Mouse (Mus musculus) heart, postnatal 0 days (tissue): ENCODE measurements around the gene Arhgef11. TPM values are rescaled to one million over a fixed set of nuclear protein-coding genes. Genes with fewer than 3 reads are reported as not detected.
A peak's percentile ranks its signal among the peaks of the same experiment; 100 is the strongest.

ENCODE experiments used
- ATAC-seq: fragments of 200-750 bp; cut with Nextera tagmentation; 2 replicates; pipeline ENCODE4 v1.8.0; 2017; ENCODE audit warnings: low read depth, moderate number of reproducible peaks, moderate library complexity; ENCODE audit not compliant: insufficient read depth
- DNase-seq: peaks from one replicate; pipeline ENCODE4 v3.0.0-alpha.2; 2016; ENCODE audit warnings: low spot score
- H3K27ac ChIP-seq: fragments of 300-500 bp; sonication (generic); 2 replicates; pipeline ENCODE4 v1.5.1; 2014; ENCODE audit warnings: low read depth, mild to moderate bottlenecking
- H3K27me3 ChIP-seq: fragments of 300-500 bp; sonication (generic); 2 replicates; pipeline ENCODE4 v1.6.1; 2014; ENCODE audit warnings: low read length, mixed read lengths; ENCODE audit not compliant: control insufficient read depth, insufficient read depth
- H3K36me3 ChIP-seq: fragments of 300-500 bp; sonication (generic); replicated peaks from 2 replicates; pipeline ENCODE4 v1.6.1; 2014; ENCODE audit warnings: low read length, mixed read lengths; ENCODE audit not compliant: control insufficient read depth, insufficient read depth
- H3K4me1 ChIP-seq: fragments of 300-500 bp; sonication (generic); 2 replicates; pipeline ENCODE4 v1.6.1; 2014; ENCODE audit warnings: antibody characterized with exemption; ENCODE audit not compliant: control insufficient read depth, insufficient read depth
- H3K4me2 ChIP-seq: fragments of 300-500 bp; sonication (generic); 2 replicates; pipeline ENCODE4 v1.6.1; 2014; ENCODE audit warnings: low read depth, mild to moderate bottlenecking, low read length, moderate library complexity
- H3K4me3 ChIP-seq: fragments of 300-500 bp; sonication (generic); 2 replicates; pipeline ENCODE4 v1.5.1; 2014; ENCODE audit warnings: low read depth, low read length
- H3K9ac ChIP-seq: fragments of 300-500 bp; sonication (generic); replicated peaks from 2 replicates; pipeline ENCODE4 v1.6.1; 2014; ENCODE audit warnings: low read depth, low read length, mixed read lengths
- H3K9me3 ChIP-seq: fragments of 300-500 bp; sonication (generic); replicated peaks from 2 replicates; pipeline ENCODE4 v1.6.1; 2016; ENCODE audit warnings: low read length; ENCODE audit not compliant: control insufficient read depth
- CTCF ChIP-seq: IDR thresholded peaks from 2 replicates; pipeline ENCODE4 v1.5.1; 2016; ENCODE audit warnings: antibody characterized with exemption, control low read depth, low read depth
- EP300 ChIP-seq: IDR thresholded peaks from 2 replicates; pipeline ENCODE4 v1.6.1; 2016; ENCODE audit warnings: antibody characterized with exemption, low read depth
- WGBS: fragments of 180-500 bp; shearing (Covaris S2); extraction: QIAGEN DNeasy Blood & Tissue Kit; methylation state at CpG from one replicate; pipeline ENCODE4 v1.1.7; 2014; 5-methylcytosine and 5-hydroxymethylcytosine counted together
- polyA plus RNA-seq: library from polyadenylated mRNA; unstranded; fragments of >200 nt; fragmentation: Nextera tagmentation; extraction: Ambion mirVana; gene quantifications from 2 replicates; pipeline ENCODE4 v1.2.1, GENCODE M21; 2015
- total RNA-seq: library from RNA; depleted of rRNA; stranded (reverse); fragments of >200 nt; gene quantifications from 2 replicates; pipeline ENCODE4 v1.2.3, GENCODE M21; 2014; ENCODE audit warnings: low replicate concordance

The Arhgef11 gene
- total and polyA plus RNA-seq, 2 experiments from 2014 or later: 5.3 to 29.9 TPM

- no peak overlapping the region for H3K27ac ChIP-seq
- H3K4me2 ChIP-seq: peak overlapping the region; percentile 37
- H3K4me3 ChIP-seq: no peak overlapping the region
- peaks cover 5% of the 10 kb centered on the region; the same call in 1 of the 2 replicates for H3K27me3 ChIP-seq
- H3K9me3 ChIP-seq: no peaks in the 10 kb centered on the region
- no peak overlapping the region for H3K9ac ChIP-seq
- DNase-seq (no peak), ATAC-seq (no peak)
- no peaks in the 10 kb centered on the region for H3K36me3 ChIP-seq
- H3K4me1 ChIP-seq: no peaks in the 10 kb centered on the region
- TF ChIP-seq EP300 (no peak), CTCF (no peak)
- WGBS: 34% methylated on average over 18 of the region's 18 CpGs
Measured at GRCm38 (mm10) chr3:87745036-87745659, 127.8 kb downstream of the Arhgef11 start.

DNA sequence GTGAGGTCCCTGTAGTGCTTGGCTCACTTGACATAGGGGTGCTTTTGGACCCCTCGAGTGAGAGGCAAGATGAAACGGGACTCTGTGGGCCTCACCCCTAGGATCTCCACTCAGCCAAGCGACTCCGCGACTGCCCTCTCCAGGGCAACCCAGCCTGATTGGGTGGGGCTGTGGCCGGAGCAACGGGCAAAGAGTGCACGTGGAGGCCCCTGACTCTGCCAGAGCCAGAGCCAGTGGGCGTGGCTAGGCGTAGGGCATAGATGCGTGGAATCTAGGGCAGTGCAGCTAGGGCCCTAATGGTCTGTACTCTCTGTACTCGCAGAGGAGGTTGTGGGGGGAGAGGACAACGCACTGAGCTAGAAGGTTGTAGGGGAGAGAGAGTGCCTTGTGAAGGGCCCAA lies 131.1 kb downstream of the Arhgef11 start, which contains the start of gene Lrrc71:
Lrrc71 (minus strand) TSS at position 195 of the 400 bp plus-strand sequence.
- Histone ChIP-seq H3K36me3 (0 out of 2 replicates have a peak, but pooled peaks cover 11% of the 10 kb centered on the region), H3K9ac (no peak within 1 kb of the TSS), H3K27me3 (peaks cover 5% of the 10 kb centered on the region; the same call in 1 of the 2 replicates), H3K4me2 (no peak within 1 kb of the TSS), H3K4me1 (no peaks in the 10 kb centered on the region), H3K27ac (no peak within 1 kb of the TSS), H3K9me3 (no peaks in the 10 kb centered on the region), H3K4me3 (no peak within 1 kb of the TSS)
- 0 out of 2 replicates have a peak, but pooled peaks have one; percentile 27 for ATAC-seq
- 34% methylated on average over 13 of the region's 13 CpGs for WGBS
- no peak for DNase-seq
- TF ChIP-seq CTCF: no peak
- no peak for TF ChIP-seq EP300

GRCm38 (mm10) chr3:87749036-87749435 lies 131.7 kb downstream of the Arhgef11 start:
- Histone ChIP-seq H3K27me3 (peaks cover 8% of the 10 kb centered on the region; the same call in 1 of the 2 replicates), H3K9me3 (no peaks in the 10 kb centered on the region), H3K36me3 (0 out of 2 replicates have a peak, but pooled peaks cover 17% of the 10 kb centered on the region), H3K4me1 (no peaks in the 10 kb centered on the region), H3K27ac (no peak overlapping the region), H3K9ac (no peak overlapping the region), H3K4me2 (no peak overlapping the region), H3K4me3 (no peak overlapping the region)
- ATAC-seq (peak; percentile 15; the same call in 1 of the 2 replicates), DNase-seq (no peak)
- TF ChIP-seq EP300 (no peak), CTCF (peak; percentile 71)
- WGBS: 17% methylated on average over 5 of the region's 5 CpGs

DNA sequence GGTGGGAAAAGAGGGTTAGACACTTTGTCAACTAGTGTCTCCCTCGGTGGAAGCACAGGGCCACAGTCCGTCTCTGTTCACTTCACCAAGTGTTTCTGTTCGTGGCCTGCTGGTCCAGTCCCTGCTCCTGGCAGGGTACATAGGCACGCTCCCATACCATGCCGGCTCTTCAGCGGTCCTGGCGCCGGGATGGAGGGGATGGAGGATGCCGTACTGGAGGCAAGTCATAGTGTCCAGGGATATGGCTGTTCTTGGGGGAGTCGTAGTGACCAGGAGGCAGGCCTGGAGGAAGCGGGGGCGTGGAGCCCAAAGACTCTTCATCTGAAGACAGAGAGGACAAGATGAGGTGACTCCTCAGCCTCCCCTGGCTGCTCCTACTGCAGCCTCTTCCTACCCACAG lies 132.6 kb downstream of the Arhgef11 start:
- H3K9me3 ChIP-seq: no peaks in the 10 kb centered on the region
- H3K36me3 ChIP-seq: peaks cover 24% of the 10 kb centered on the region; the same call in 1 of the 2 replicates
- TF ChIP-seq CTCF: no peak
- TF ChIP-seq EP300: no peak
- H3K4me1 ChIP-seq: no peaks in the 10 kb centered on the region
- no peak overlapping the region for H3K9ac ChIP-seq
- H3K27ac ChIP-seq: no peak overlapping the region
- DNase-seq (no peak), ATAC-seq (no peak)
- WGBS: 87% methylated on average over 12 of the region's 12 CpGs
- no peak overlapping the region for H3K4me3 ChIP-seq
- peaks cover 8% of the 10 kb centered on the region; the same call in 1 of the 2 replicates for H3K27me3 ChIP-seq
- no peak overlapping the region for H3K4me2 ChIP-seq

GRCm38 (mm10) chr3:87752567-87752966 lies 135.2 kb downstream of the Arhgef11 start:
- no peaks in the 10 kb centered on the region for H3K4me1 ChIP-seq
- H3K9me3 ChIP-seq: no peaks in the 10 kb centered on the region
- H3K27me3 ChIP-seq: peaks cover 19% of the 10 kb centered on the region; the same call in 1 of the 2 replicates
- TF ChIP-seq CTCF (no peak), EP300 (no peak)
- no peak for ATAC-seq
- H3K4me3 ChIP-seq: no peak overlapping the region
- H3K9ac ChIP-seq: no peak overlapping the region
- H3K36me3 ChIP-seq: peaks cover 31% of the 10 kb centered on the region; the same call in 1 of the 2 replicates
- no peak for DNase-seq
- H3K4me2 ChIP-seq: no peak overlapping the region
- 81% methylated on average over 3 of the region's 3 CpGs for WGBS
- no peak overlapping the region for H3K27ac ChIP-seq
